Mouse (Mus musculus) left cerebral cortex, adult 9 months (tissue): ENCODE data around the gene Ephb4.

Source experiments
- DNase-seq, 2 experiments: peaks; one replicate each; pipeline ENCODE4 v3.0.0; 2022; ENCODE audit warnings: low spot score in 2 of 2

Gene Ephb4

DNA sequence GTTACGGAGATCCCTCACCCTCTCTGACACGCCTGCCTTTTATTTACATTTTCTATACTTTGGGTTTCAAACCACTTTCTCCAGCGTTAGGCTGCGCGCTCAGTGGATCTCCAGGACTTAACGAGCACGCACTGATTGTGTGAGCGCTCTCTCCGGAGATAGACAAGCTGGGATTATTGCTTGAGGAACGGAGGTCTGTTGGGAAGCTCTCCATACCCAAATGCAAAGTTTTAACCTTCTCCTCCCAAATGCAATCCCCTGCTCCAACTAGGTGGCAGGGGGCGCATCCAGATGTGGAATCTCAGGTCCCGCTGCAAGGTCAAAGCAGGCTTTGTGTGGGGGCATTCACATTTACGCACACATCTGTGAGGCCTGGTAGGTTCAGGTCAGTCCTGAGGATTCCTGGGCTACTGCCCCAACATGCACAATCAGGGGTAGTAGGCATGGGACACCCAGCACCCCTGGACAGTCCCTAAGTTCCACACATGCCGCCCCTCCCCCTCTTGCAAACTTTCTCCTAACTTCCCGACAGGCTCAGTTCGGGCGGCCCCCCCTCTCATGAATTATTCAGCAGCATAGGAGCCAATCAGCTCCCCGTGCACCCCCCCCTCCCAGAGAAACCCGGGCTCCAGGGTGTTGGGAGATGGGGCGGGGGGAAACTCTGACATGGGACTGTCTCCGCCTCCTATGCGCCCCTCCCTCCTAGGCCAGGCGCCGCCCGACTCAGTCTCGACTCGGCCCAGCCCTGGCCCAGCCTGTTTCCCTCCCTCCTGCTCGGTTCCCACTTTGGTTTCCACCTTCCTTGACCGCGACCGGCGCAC, at the start of gene Ephb4:
TSS of gene Ephb4 (plus strand) at position 726 of the 821 bp plus-strand sequence.
- peak in 1 of 2 experiments; percentile 60 for DNase-seq

DNA sequence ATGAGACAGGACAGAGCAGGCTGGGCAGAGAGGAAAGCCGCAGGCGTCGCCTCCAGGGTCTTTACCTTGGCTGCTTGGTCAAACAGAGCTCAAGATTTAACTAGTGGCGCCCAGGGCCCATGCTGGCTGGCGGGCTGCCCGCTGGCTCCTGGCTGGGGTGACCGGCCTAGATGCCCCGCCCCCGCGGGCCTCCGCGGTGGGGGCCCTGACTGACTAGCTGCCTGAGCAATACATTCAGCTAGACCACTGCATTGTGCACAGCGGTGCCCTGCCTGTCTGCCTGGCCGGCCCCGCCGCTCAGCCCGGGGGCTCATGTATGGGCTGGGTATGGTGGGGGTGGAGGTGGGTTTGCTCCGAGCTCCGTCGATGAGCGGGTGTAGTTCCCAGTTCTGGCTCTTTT, 48.7 kb upstream of the Ephb4 start:
- no peak for DNase-seq

- no peak for DNase-seq
Measured at GRCm38 (mm10) chr5:137303609-137304008, 46.3 kb upstream of the Ephb4 start.

- no peak for DNase-seq
Measured at GRCm38 (mm10) chr5:137304165-137304564, 45.7 kb upstream of the Ephb4 start.

GRCm38 (mm10) chr5:137304816-137305215, 45.1 kb upstream of the Ephb4 start:
- DNase-seq, result no peak

- DNase-seq, result no peak
Measured at GRCm38 (mm10) chr5:137305822-137306221, 44.1 kb upstream of the Ephb4 start.

DNA sequence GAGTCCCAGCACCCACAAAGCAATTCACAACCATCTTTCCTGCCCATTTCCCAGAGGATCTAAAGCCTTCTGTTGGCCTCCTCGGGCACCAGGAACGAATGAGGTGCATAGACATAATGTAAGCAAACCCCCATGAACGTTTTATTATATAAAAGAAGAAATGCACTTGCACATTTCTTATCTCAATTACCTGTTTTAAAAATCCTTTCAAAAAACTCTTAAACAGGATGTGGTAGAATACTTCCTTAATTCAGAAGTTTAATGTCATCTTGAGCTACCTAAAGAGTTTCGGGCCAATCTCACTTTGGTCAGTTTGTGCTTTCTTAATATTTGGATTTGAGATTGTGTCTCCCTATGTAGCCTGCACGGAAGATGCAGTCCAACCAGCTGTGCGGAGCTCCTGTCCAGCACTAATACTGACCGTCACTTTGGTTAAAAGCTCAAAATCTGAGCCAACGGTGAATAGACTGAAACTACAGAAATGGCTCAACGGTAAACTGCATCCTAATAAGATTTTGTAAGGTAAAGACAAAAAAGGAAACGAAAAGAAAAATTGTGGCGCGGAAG, 43.4 kb upstream of the Ephb4 start:
- no peak for DNase-seq

- peak; percentile 86 to 93 for DNase-seq
Measured at GRCm38 (mm10) chr5:137307071-137307912, 42.6 kb upstream of the Ephb4 start, which contains the start of gene Srrt. Gene Srrt (minus strand): TSS chr5:137307674.

DNA sequence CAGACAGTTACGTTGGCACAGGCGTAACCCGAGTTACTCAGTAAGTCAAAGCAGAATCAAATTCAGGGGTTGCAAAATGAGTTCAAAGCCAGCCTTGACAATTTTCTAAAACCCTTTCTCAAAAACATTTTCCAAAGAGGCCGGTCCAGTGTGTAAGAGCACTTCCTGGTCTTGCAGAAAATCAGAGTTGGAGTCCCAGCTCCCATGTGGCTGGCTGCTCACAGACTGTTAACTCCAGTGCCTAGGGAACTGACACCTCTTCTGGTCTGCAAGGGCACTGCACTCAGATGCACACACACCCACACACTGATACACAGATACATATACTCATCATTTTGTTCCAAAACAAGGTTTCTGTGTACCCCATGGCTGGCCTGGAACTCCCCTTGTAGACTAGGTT, 41.6 kb upstream of the Ephb4 start:
- DNase-seq, result no peak

- DNase-seq, result no peak
Measured at GRCm38 (mm10) chr5:137313466-137314192, 36.3 kb upstream of the Ephb4 start.

GRCm38 (mm10) chr5:137314193-137315083, 35.5 kb upstream of the Ephb4 start, which contains the start of gene Trip6:
Gene Trip6 (minus strand): TSS chr5:137314404.
- DNase-seq, result peak in 1 of 2 experiments; percentile 69

DNA sequence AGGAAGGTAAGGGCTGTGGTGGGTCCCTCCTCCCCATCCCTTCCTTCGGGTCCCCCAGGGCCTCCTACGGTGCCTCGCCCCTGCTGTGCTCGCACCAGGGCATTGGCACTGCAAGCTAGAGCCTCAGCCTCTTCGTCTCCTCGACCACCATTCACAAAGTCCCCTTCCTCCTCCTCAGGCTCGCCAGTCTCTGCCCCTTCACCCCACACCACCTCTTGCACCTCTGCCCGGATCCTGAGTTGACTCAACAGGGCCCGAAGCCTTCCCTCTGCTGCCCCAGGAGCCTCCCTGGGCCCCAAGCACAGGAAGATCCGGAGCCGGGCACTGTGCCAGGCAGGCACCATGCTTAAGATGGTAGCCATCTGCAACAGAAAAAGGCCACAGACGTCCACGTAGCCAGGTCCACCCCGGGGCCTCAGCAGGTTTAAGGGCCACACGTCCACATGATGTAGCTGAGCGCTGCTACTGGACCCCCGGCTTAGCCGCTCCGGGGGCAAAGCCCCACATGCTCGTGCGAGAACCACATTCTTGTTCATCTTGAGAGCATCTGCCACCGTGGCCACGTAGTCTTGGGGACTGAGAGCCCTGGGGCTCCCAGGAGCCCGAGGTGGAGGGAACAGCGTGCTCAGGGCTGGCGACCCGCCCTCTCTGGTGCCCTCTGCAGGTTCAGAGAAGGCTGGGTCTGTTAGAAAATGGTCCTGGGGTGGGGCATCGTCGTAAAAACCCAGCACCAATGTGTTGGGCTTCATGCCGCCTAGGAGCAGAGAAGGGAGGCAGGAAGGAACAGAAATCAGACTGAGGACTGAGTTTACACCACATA, 34.6 kb upstream of the Ephb4 start:
- DNase-seq, result no peak

- no peak for DNase-seq
Measured at GRCm38 (mm10) chr5:137317361-137317760, 32.5 kb upstream of the Ephb4 start.

DNA sequence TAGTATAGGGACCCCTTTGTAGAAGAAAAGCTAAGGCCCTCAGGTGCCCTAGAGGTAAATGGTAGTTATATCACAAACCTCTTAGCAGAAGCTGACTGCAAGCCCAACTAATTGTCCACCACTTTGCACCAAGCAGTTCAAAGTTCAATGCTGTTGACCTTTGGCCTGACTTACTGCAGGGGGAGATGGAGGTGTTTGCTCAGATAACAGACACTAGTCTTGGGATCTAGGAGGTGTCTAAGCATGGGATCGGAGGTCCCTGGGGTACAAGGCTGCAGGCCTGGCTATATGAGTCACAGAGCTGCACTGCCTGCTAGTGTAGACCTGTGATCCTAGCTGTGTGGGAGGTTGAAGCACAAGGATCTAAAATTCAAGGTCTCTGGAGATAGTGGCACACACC, 31.3 kb upstream of the Ephb4 start:
- no peak for DNase-seq

GRCm38 (mm10) chr5:137320996-137321395, 28.9 kb upstream of the Ephb4 start:
- no peak for DNase-seq

GRCm38 (mm10) chr5:137330910-137331309, 19.0 kb upstream of the Ephb4 start:
- DNase-seq, result no peak

- DNase-seq, result no peak
Measured at GRCm38 (mm10) chr5:137332857-137333511, 16.9 kb upstream of the Ephb4 start.

DNA sequence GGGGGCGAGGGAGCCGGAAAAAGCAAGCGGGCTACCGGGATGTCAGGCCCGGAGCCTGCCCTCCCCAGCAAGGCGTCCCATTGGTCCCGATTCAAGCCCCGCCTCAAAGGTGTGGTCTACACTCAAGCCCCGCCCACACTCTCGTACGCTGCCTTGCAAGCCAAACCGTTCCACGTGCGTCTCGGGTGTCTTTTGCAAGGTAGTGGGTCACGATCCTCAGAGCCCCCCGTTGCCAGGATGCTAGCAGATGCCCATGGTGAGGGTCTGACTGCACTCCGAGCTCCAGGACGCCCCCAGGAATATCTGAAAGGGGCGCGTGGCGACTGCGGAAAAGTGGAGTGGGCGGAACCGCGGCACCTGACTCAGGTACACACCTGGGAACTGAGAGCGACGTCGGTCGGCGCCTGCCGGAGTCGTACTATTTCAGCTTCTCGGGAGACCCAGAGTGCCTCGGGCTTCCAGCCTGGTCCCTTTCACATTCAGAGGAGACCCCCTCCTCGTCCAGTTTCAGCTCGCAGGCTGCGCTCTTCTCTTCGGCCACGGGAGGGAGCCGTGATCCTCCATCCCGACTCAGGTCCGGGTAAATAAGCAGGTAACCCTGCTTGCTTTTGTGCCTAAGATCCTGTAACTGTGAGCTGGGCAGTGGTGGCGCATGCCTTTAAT, 16.3 kb upstream of the Ephb4 start, which contains the start of gene Slc12a9:
TSS of gene Slc12a9 (minus strand) at position 86 of the 663 bp plus-strand sequence.
- peak; percentile 85 to 95 for DNase-seq
